Mouse (Mus musculus): ENCODE data around the gene Gstt4.

The Gstt4 gene

GRCm38 (mm10) chr10:75837248-75837759 lies 15.0 kb upstream of the Gstt4 start, which contains the start of gene Gstt2:
Gene Gstt2, minus strand, starts transcription at chr10:75837424.
- in situ Hi-C loops (cut with MboI; ENCODE audit: low sequenced_read_pairs) = no loop called here

GRCm38 (mm10) chr10:75835761-75836531 lies 13.6 kb upstream of the Gstt4 start:
- in situ Hi-C loops (cut with MboI; ENCODE audit: low sequenced_read_pairs) = no loop called here

- in situ Hi-C loops (cut with MboI; ENCODE audit: low sequenced_read_pairs) = no loop called here
Observed at GRCm38 (mm10) chr10:75835307-75835706, 13.0 kb upstream of the Gstt4 start.

GRCm38 (mm10) chr10:75834721-75835120 lies 12.4 kb upstream of the Gstt4 start:
- in situ Hi-C loops (cut with MboI; ENCODE audit: low sequenced_read_pairs) = no loop called here

GRCm38 (mm10) chr10:75834250-75834649 lies 11.9 kb upstream of the Gstt4 start:
- in situ Hi-C loops (cut with MboI; ENCODE audit: low sequenced_read_pairs) = no loop called here

- in situ Hi-C loops (cut with MboI; ENCODE audit: low sequenced_read_pairs) = no loop called here
Observed at GRCm38 (mm10) chr10:75833456-75834080, 11.2 kb upstream of the Gstt4 start.

GRCm38 (mm10) chr10:75832272-75832895 lies 10.0 kb upstream of the Gstt4 start:
- in situ Hi-C loops (cut with MboI; ENCODE audit: low sequenced_read_pairs) = no loop called here

GRCm38 (mm10) chr10:75830275-75830670 lies 7.9 kb upstream of the Gstt4 start:
- in situ Hi-C loops (cut with MboI; ENCODE audit: low sequenced_read_pairs) = no loop called here

GRCm38 (mm10) chr10:75829529-75830274 lies 7.4 kb upstream of the Gstt4 start:
- in situ Hi-C loops (cut with MboI; ENCODE audit: low sequenced_read_pairs) = no loop called here

GRCm38 (mm10) chr10:75828500-75828931 lies 6.2 kb upstream of the Gstt4 start:
- in situ Hi-C loops (cut with MboI; ENCODE audit: low sequenced_read_pairs) = no loop called here

- in situ Hi-C loops (cut with MboI; ENCODE audit: low sequenced_read_pairs) = no loop called here
Observed at GRCm38 (mm10) chr10:75827668-75828360, 5.5 kb upstream of the Gstt4 start.

- in situ Hi-C loops (cut with MboI; ENCODE audit: low sequenced_read_pairs) = loop anchor here (5.0 kb wide), 1 partner anchor 42 kb away; the partner anchor contains the start of genes Gm20441 and Gstt3
Observed at GRCm38 (mm10) chr10:75824530-75824929, 2.2 kb upstream of the Gstt4 start.

GRCm38 (mm10) chr10:75823782-75824181 lies 1.4 kb upstream of the Gstt4 start:
- in situ Hi-C loops (cut with MboI; ENCODE audit: low sequenced_read_pairs) = loop anchor here (5.0 kb wide), 1 partner anchor 41 kb away; the partner anchor contains the start of genes Gm20441 and Gstt3

- in situ Hi-C loops (cut with MboI; ENCODE audit: low sequenced_read_pairs) = loop anchor here (5.0 kb wide), 1 partner anchor 38 kb away; the partner anchor contains the start of genes Gm20441 and Gstt3
Observed at GRCm38 (mm10) chr10:75819882-75820281, 2.5 kb downstream of the Gstt4 start.

GRCm38 (mm10) chr10:75818641-75819040 lies 3.7 kb downstream of the Gstt4 start:
- in situ Hi-C loops (cut with MboI; ENCODE audit: low sequenced_read_pairs) = no loop called here

- in situ Hi-C loops (cut with MboI; ENCODE audit: low sequenced_read_pairs) = no loop called here
Observed at GRCm38 (mm10) chr10:75804217-75804616, 18.1 kb downstream of the Gstt4 start.

GRCm38 (mm10) chr10:75798176-75798696 lies 24.1 kb downstream of the Gstt4 start, which contains the start of gene Gstt1:
Gene Gstt1, minus strand, starts transcription at chr10:75798584.
- in situ Hi-C loops (cut with MboI; ENCODE audit: low sequenced_read_pairs) = no loop called here

- in situ Hi-C loops (cut with MboI; ENCODE audit: low sequenced_read_pairs) = no loop called here
Observed at GRCm38 (mm10) chr10:75797619-75798175, 24.6 kb downstream of the Gstt4 start.

GRCm38 (mm10) chr10:75796731-75797516 lies 25.4 kb downstream of the Gstt4 start:
- in situ Hi-C loops (cut with MboI; ENCODE audit: low sequenced_read_pairs) = no loop called here

Measured in CH12F3 (cell line).